Mouse (Mus musculus): ENCODE results near the gene Gnb1. TPM values are rescaled to one million over a fixed set of nuclear protein-coding genes. Genes with fewer than 3 reads are reported as not detected.
"Not testable (repeated sequence)": the region's sequence is repeated elsewhere in the genome, so short reads cannot be mapped to it uniquely, and the experiment has no call there.

The Gnb1 gene
- polyA plus RNA-seq, 1 experiment from 2014 or later = 625 TPM

GRCm38 (mm10) chr4:155473796-155474195, 17.4 kb upstream of the Gnb1 start:
- H3K9ac ChIP-seq (ENCODE audit: low read length); DNase-seq (ENCODE audit: low spot score); H3K36me3 ChIP-seq (ENCODE audit: control insufficient read depth, insufficient read depth, low read length); H3K27me3 ChIP-seq (ENCODE audit: control insufficient read depth, insufficient read depth, low read length); H3K9me3 ChIP-seq (ENCODE audit: control insufficient read depth, low read length); H3K4me1 ChIP-seq (ENCODE audit: control insufficient read depth, insufficient read depth, low read length); H3K4me2 ChIP-seq (ENCODE audit: low read depth, severe bottlenecking); ATAC-seq (ENCODE audit: insufficient number of reproducible peaks, low FRiP score, low TSS enrichment, low read depth); H3K4me3 ChIP-seq (ENCODE audit: low read depth, low read length); H3K27ac ChIP-seq (replicated peaks; ENCODE audit: low read depth, low read length): not testable (repeated sequence)
- 64% methylated on average over 2 of the region's 2 CpGs for WGBS

- 25% methylated on average over 28 of the region's 28 CpGs for WGBS
- no peak overlapping the region for H3K4me2 ChIP-seq (ENCODE audit: low read depth, severe bottlenecking)
- peak; percentile 68; the same call in 1 of the 2 replicates for ATAC-seq (ENCODE audit: insufficient number of reproducible peaks, low FRiP score, low TSS enrichment, low read depth)
- 0 out of 2 replicates have a peak, but pooled peaks cover 2% of the 10 kb centered on the region for H3K27me3 ChIP-seq (ENCODE audit: control insufficient read depth, insufficient read depth, low read length)
- H3K36me3 ChIP-seq (ENCODE audit: control insufficient read depth, insufficient read depth, low read length) = no peaks in the 10 kb centered on the region
- no peaks in the 10 kb centered on the region for H3K9me3 ChIP-seq (ENCODE audit: control insufficient read depth, low read length)
- H3K4me1 ChIP-seq (ENCODE audit: control insufficient read depth, insufficient read depth, low read length) = no peaks in the 10 kb centered on the region
- H3K4me3 ChIP-seq (ENCODE audit: low read depth, low read length) = no peak overlapping the region
- peak; percentile 92 for DNase-seq (ENCODE audit: low spot score)
- H3K27ac ChIP-seq (replicated peaks; ENCODE audit: low read depth, low read length) = no peak overlapping the region
- no peak overlapping the region for H3K9ac ChIP-seq (ENCODE audit: low read length)
Measured at GRCm38 (mm10) chr4:155481381-155482124, 9.6 kb upstream of the Gnb1 start.

GRCm38 (mm10) chr4:155482125-155482480, 9.1 kb upstream of the Gnb1 start:
- H3K36me3 ChIP-seq (ENCODE audit: control insufficient read depth, insufficient read depth, low read length) = no peaks in the 10 kb centered on the region
- DNase-seq (ENCODE audit: low spot score) (no peak), ATAC-seq (ENCODE audit: insufficient number of reproducible peaks, low FRiP score, low TSS enrichment, low read depth) (no peak)
- H3K9me3 ChIP-seq (ENCODE audit: control insufficient read depth, low read length) = no peaks in the 10 kb centered on the region
- H3K4me3 ChIP-seq (ENCODE audit: low read depth, low read length) = no peak overlapping the region
- H3K27ac ChIP-seq (replicated peaks; ENCODE audit: low read depth, low read length) = no peak overlapping the region
- H3K9ac ChIP-seq (ENCODE audit: low read length) = no peak overlapping the region
- WGBS = 90% methylated on average over 6 of the region's 6 CpGs
- 0 out of 2 replicates have a peak, but pooled peaks cover 2% of the 10 kb centered on the region for H3K27me3 ChIP-seq (ENCODE audit: control insufficient read depth, insufficient read depth, low read length)
- H3K4me1 ChIP-seq (ENCODE audit: control insufficient read depth, insufficient read depth, low read length) = no peaks in the 10 kb centered on the region
- H3K4me2 ChIP-seq (ENCODE audit: low read depth, severe bottlenecking) = no peak overlapping the region

GRCm38 (mm10) chr4:155482733-155483540, 8.2 kb upstream of the Gnb1 start:
- Histone ChIP-seq H3K4me1 (ENCODE audit: control insufficient read depth, insufficient read depth, low read length) (no peaks in the 10 kb centered on the region), H3K36me3 (ENCODE audit: control insufficient read depth, insufficient read depth, low read length) (no peaks in the 10 kb centered on the region), H3K27ac (replicated peaks; ENCODE audit: low read depth, low read length) (no peak overlapping the region), H3K27me3 (ENCODE audit: control insufficient read depth, insufficient read depth, low read length) (0 out of 2 replicates have a peak, but pooled peaks cover 1% of the 10 kb centered on the region), H3K9ac (ENCODE audit: low read length) (no peak overlapping the region), H3K4me3 (ENCODE audit: low read depth, low read length) (no peak overlapping the region), H3K4me2 (ENCODE audit: low read depth, severe bottlenecking) (no peak overlapping the region), H3K9me3 (ENCODE audit: control insufficient read depth, low read length) (no peaks in the 10 kb centered on the region)
- no peak for ATAC-seq (ENCODE audit: insufficient number of reproducible peaks, low FRiP score, low TSS enrichment, low read depth)
- no peak for DNase-seq (ENCODE audit: low spot score)
- 70% methylated on average over 8 of the region's 8 CpGs for WGBS

- DNase-seq (ENCODE audit: low spot score) (no peak), ATAC-seq (ENCODE audit: insufficient number of reproducible peaks, low FRiP score, low TSS enrichment, low read depth) (no peak)
- Histone ChIP-seq H3K4me2 (ENCODE audit: low read depth, severe bottlenecking) (no peak overlapping the region), H3K4me3 (ENCODE audit: low read depth, low read length) (no peak overlapping the region), H3K9me3 (ENCODE audit: control insufficient read depth, low read length) (no peaks in the 10 kb centered on the region), H3K27ac (replicated peaks; ENCODE audit: low read depth, low read length) (no peak overlapping the region), H3K9ac (ENCODE audit: low read length) (no peak overlapping the region), H3K27me3 (ENCODE audit: control insufficient read depth, insufficient read depth, low read length) (no peaks in the 10 kb centered on the region), H3K36me3 (ENCODE audit: control insufficient read depth, insufficient read depth, low read length) (no peaks in the 10 kb centered on the region), H3K4me1 (ENCODE audit: control insufficient read depth, insufficient read depth, low read length) (peaks cover 6% of the 10 kb centered on the region)
- WGBS = 87% methylated on average over 3 of the region's 3 CpGs
Measured at GRCm38 (mm10) chr4:155485521-155485920, 5.6 kb upstream of the Gnb1 start.

GRCm38 (mm10) chr4:155487746-155488145, 3.4 kb upstream of the Gnb1 start:
- DNase-seq (ENCODE audit: low spot score) (no peak), ATAC-seq (ENCODE audit: insufficient number of reproducible peaks, low FRiP score, low TSS enrichment, low read depth) (no peak)
- 36% methylated on average over 3 of the region's 3 CpGs for WGBS
- Histone ChIP-seq H3K4me3 (ENCODE audit: low read depth, low read length) (no peak overlapping the region), H3K9ac (ENCODE audit: low read length) (no peak overlapping the region), H3K27me3 (ENCODE audit: control insufficient read depth, insufficient read depth, low read length) (no peaks in the 10 kb centered on the region), H3K9me3 (ENCODE audit: control insufficient read depth, low read length) (no peaks in the 10 kb centered on the region), H3K36me3 (ENCODE audit: control insufficient read depth, insufficient read depth, low read length) (no peaks in the 10 kb centered on the region), H3K27ac (replicated peaks; ENCODE audit: low read depth, low read length) (no peak overlapping the region), H3K4me2 (ENCODE audit: low read depth, severe bottlenecking) (no peak overlapping the region), H3K4me1 (ENCODE audit: control insufficient read depth, insufficient read depth, low read length) (peaks cover 8% of the 10 kb centered on the region)

GRCm38 (mm10) chr4:155488232-155489025, 2.7 kb upstream of the Gnb1 start:
- Histone ChIP-seq H3K9me3 (ENCODE audit: control insufficient read depth, low read length) (no peaks in the 10 kb centered on the region), H3K36me3 (ENCODE audit: control insufficient read depth, insufficient read depth, low read length) (no peaks in the 10 kb centered on the region), H3K4me2 (ENCODE audit: low read depth, severe bottlenecking) (no peak overlapping the region), H3K4me1 (ENCODE audit: control insufficient read depth, insufficient read depth, low read length) (peaks cover 9% of the 10 kb centered on the region), H3K27me3 (ENCODE audit: control insufficient read depth, insufficient read depth, low read length) (no peaks in the 10 kb centered on the region), H3K27ac (replicated peaks; ENCODE audit: low read depth, low read length) (no peak overlapping the region), H3K9ac (ENCODE audit: low read length) (no peak overlapping the region), H3K4me3 (ENCODE audit: low read depth, low read length) (no peak overlapping the region)
- ATAC-seq (ENCODE audit: insufficient number of reproducible peaks, low FRiP score, low TSS enrichment, low read depth) (no peak), DNase-seq (ENCODE audit: low spot score) (no peak)
- 72% methylated on average over 8 of the region's 8 CpGs for WGBS
